Mouse (Mus musculus) heart, postnatal 0 days (tissue): ENCODE data around the gene Dcakd. TPM values are rescaled to one million over a fixed set of nuclear protein-coding genes. Genes with fewer than 3 reads are reported as not detected.
A peak's percentile ranks its signal among the peaks of the same experiment; 100 is the strongest.

ENCODE experiments used
- ATAC-seq: fragments of 200-750 bp; cut with Nextera tagmentation; 2 replicates; pipeline ENCODE4 v1.8.0; 2017; ENCODE audit warnings: low read depth, moderate number of reproducible peaks, moderate library complexity; ENCODE audit not compliant: insufficient read depth
- DNase-seq: peaks from one replicate; pipeline ENCODE4 v3.0.0-alpha.2; 2016; ENCODE audit warnings: low spot score
- H3K27ac ChIP-seq: fragments of 300-500 bp; sonication (generic); 2 replicates; pipeline ENCODE4 v1.5.1; 2014; ENCODE audit warnings: low read depth, mild to moderate bottlenecking
- H3K27me3 ChIP-seq: fragments of 300-500 bp; sonication (generic); 2 replicates; pipeline ENCODE4 v1.6.1; 2014; ENCODE audit warnings: low read length, mixed read lengths; ENCODE audit not compliant: control insufficient read depth, insufficient read depth
- H3K36me3 ChIP-seq: fragments of 300-500 bp; sonication (generic); replicated peaks from 2 replicates; pipeline ENCODE4 v1.6.1; 2014; ENCODE audit warnings: low read length, mixed read lengths; ENCODE audit not compliant: control insufficient read depth, insufficient read depth
- H3K4me1 ChIP-seq: fragments of 300-500 bp; sonication (generic); 2 replicates; pipeline ENCODE4 v1.6.1; 2014; ENCODE audit warnings: antibody characterized with exemption; ENCODE audit not compliant: control insufficient read depth, insufficient read depth
- H3K4me2 ChIP-seq: fragments of 300-500 bp; sonication (generic); 2 replicates; pipeline ENCODE4 v1.6.1; 2014; ENCODE audit warnings: low read depth, mild to moderate bottlenecking, low read length, moderate library complexity
- H3K4me3 ChIP-seq: fragments of 300-500 bp; sonication (generic); 2 replicates; pipeline ENCODE4 v1.5.1; 2014; ENCODE audit warnings: low read depth, low read length
- H3K9ac ChIP-seq: fragments of 300-500 bp; sonication (generic); replicated peaks from 2 replicates; pipeline ENCODE4 v1.6.1; 2014; ENCODE audit warnings: low read depth, low read length, mixed read lengths
- H3K9me3 ChIP-seq: fragments of 300-500 bp; sonication (generic); replicated peaks from 2 replicates; pipeline ENCODE4 v1.6.1; 2016; ENCODE audit warnings: low read length; ENCODE audit not compliant: control insufficient read depth
- CTCF ChIP-seq: IDR thresholded peaks from 2 replicates; pipeline ENCODE4 v1.5.1; 2016; ENCODE audit warnings: antibody characterized with exemption, control low read depth, low read depth
- EP300 ChIP-seq: IDR thresholded peaks from 2 replicates; pipeline ENCODE4 v1.6.1; 2016; ENCODE audit warnings: antibody characterized with exemption, low read depth
- WGBS: fragments of 180-500 bp; shearing (Covaris S2); extraction: QIAGEN DNeasy Blood & Tissue Kit; methylation state at CpG from one replicate; pipeline ENCODE4 v1.1.7; 2014; 5-methylcytosine and 5-hydroxymethylcytosine counted together
- polyA plus RNA-seq: library from polyadenylated mRNA; unstranded; fragments of >200 nt; fragmentation: Nextera tagmentation; extraction: Ambion mirVana; gene quantifications from 2 replicates; pipeline ENCODE4 v1.2.1, GENCODE M21; 2015
- total RNA-seq: library from RNA; depleted of rRNA; stranded (reverse); fragments of >200 nt; gene quantifications from 2 replicates; pipeline ENCODE4 v1.2.3, GENCODE M21; 2014; ENCODE audit warnings: low replicate concordance

Gene Dcakd
- total and polyA plus RNA-seq, 2 experiments from 2014 or later: 45.2 to 64.0 TPM

GRCm38 (mm10) chr11:103011206-103011497 lies 17.0 kb downstream of the Dcakd start:
- peaks cover 18% of the 10 kb centered on the region for H3K4me1 ChIP-seq
- TF ChIP-seq EP300: no peak
- no peak for TF ChIP-seq CTCF
- no peak overlapping the region for H3K4me2 ChIP-seq
- ATAC-seq (no peak), DNase-seq (no peak)
- H3K27ac ChIP-seq: 0 out of 2 replicates have a peak overlapping the region, but pooled peaks have one; percentile 8
- H3K4me3 ChIP-seq: no peak overlapping the region
- H3K9ac ChIP-seq: no peak overlapping the region
- no peaks in the 10 kb centered on the region for H3K27me3 ChIP-seq
- no peaks in the 10 kb centered on the region for H3K36me3 ChIP-seq
- WGBS: 88% methylated on average over 2 of the region's 2 CpGs
- no peaks in the 10 kb centered on the region for H3K9me3 ChIP-seq

GRCm38 (mm10) chr11:103010454-103011205 lies 17.5 kb downstream of the Dcakd start:
- 74% methylated on average over 13 of the region's 13 CpGs for WGBS
- H3K27me3 ChIP-seq: no peaks in the 10 kb centered on the region
- no peak overlapping the region for H3K4me2 ChIP-seq
- DNase-seq (no peak), ATAC-seq (no peak)
- H3K36me3 ChIP-seq: no peaks in the 10 kb centered on the region
- TF ChIP-seq CTCF (no peak), EP300 (no peak)
- H3K9ac ChIP-seq: no peak overlapping the region
- no peak overlapping the region for H3K4me3 ChIP-seq
- H3K27ac ChIP-seq: 0 out of 2 replicates have a peak overlapping the region, but pooled peaks have one; percentile 8
- peaks cover 14% of the 10 kb centered on the region for H3K4me1 ChIP-seq
- H3K9me3 ChIP-seq: no peaks in the 10 kb centered on the region

DNA sequence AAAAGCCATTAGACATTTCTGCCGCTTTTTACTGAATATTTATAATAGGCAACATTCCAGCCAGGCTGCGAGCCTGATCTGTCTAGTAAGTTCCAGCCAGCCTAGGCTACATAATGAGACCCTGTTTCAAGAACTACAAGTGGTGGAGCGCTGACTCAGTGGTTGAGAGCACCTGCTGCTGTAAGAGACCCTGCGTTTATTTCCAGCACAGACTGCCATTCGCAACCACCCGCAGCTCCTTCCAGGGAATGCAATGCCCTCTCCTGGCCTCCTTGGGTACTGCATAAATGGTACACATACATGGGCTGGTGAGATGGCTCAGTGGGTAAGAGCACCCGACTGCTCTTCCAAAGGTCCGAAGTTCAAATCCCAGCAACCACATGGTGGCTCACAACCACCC lies 18.9 kb downstream of the Dcakd start:
- H3K27ac ChIP-seq: no peak overlapping the region
- H3K9ac ChIP-seq: no peak overlapping the region
- peaks cover 14% of the 10 kb centered on the region for H3K4me1 ChIP-seq
- ATAC-seq: no peak
- no peaks in the 10 kb centered on the region for H3K9me3 ChIP-seq
- no peaks in the 10 kb centered on the region for H3K36me3 ChIP-seq
- WGBS: 94% methylated on average over 8 of the region's 8 CpGs
- TF ChIP-seq EP300 (no peak), CTCF (peak; percentile 26; the same call in 1 of the 2 replicates)
- H3K4me2 ChIP-seq: no peak overlapping the region
- no peak overlapping the region for H3K4me3 ChIP-seq
- no peaks in the 10 kb centered on the region for H3K27me3 ChIP-seq
- DNase-seq: no peak

DNA sequence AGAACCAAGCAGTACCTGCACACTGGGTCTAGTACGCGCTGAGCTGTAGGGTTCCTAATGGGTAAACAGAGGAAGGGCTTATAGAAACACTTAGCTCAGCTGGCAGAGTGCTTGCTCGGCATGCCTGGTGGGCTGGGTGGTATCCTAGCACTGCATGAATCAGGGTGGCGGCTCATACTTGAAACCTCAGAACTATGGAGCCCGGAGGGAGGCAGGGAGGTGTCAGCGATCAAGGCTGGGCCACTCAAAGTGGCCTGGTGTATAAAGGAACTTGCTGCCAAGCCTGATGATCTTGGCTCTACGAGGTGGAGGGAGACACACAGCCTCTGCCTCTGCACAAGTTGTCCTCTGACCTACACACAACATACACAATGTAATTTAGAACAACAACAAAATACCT lies 19.6 kb downstream of the Dcakd start:
- Histone ChIP-seq H3K27ac (no peak overlapping the region), H3K36me3 (no peaks in the 10 kb centered on the region), H3K27me3 (no peaks in the 10 kb centered on the region), H3K9ac (no peak overlapping the region), H3K4me2 (no peak overlapping the region), H3K4me1 (peaks cover 14% of the 10 kb centered on the region), H3K4me3 (no peak overlapping the region), H3K9me3 (no peaks in the 10 kb centered on the region)
- 83% methylated on average over 7 of the region's 7 CpGs for WGBS
- no peak for TF ChIP-seq CTCF
- TF ChIP-seq EP300: no peak
- ATAC-seq (no peak), DNase-seq (no peak)

DNA sequence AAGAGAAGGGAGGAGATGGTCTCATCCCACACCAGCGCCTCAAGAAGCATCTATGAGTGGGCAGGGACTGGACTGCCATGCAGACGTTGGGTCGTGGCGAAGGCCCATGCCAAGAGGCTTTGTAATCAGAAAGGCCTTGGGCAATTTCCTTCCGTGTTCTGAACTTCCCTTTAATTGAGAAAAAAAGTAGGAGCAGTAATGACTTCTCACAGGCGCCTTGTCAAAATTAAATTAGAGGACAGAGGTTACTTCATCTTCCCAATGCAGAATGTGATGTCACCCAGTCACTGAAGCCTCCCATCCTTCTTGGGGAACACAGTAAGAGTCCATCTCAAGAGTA lies 21.2 kb downstream of the Dcakd start:
- no peak overlapping the region for H3K4me2 ChIP-seq
- no peaks in the 10 kb centered on the region for H3K36me3 ChIP-seq
- H3K27ac ChIP-seq: peak overlapping the region; percentile 30; the same call in 1 of the 2 replicates
- no peak overlapping the region for H3K9ac ChIP-seq
- H3K27me3 ChIP-seq: no peaks in the 10 kb centered on the region
- no peak overlapping the region for H3K4me3 ChIP-seq
- ATAC-seq: peak; percentile 13; the same call in 1 of the 2 replicates
- no peak for DNase-seq
- H3K4me1 ChIP-seq: peaks cover 14% of the 10 kb centered on the region
- no peak for TF ChIP-seq CTCF
- no peak for TF ChIP-seq EP300
- no peaks in the 10 kb centered on the region for H3K9me3 ChIP-seq
- WGBS: 67% methylated on average over 6 of the region's 6 CpGs
